9 mouse cellular contexts compared by ENCODE assay signal in genomic region chr11:59015052-59015451, GRCm38 (mm10). TPM values are rescaled to one million over a fixed set of nuclear protein-coding genes. Genes with fewer than 3 reads are reported as not detected.
DNase-seq lines count a peak whose midpoint lies in the region; ATAC-seq and TF ChIP-seq lines count a peak whose summit lies in the region.
"Had no signal": no experiment of that assay in that cellular context is flagged by ENCODE, and none has a peak within 500 bp of the region (broad histone marks: within the 10 kb centered on the region; RNA-seq: fewer than 3 reads in every experiment).

No protein-coding gene starts in this region.

- ATAC-seq in kidney, embryonic 16.5 days (ENCODE audit: low FRiP score, low TSS enrichment): 0 out of 2 replicates have a peak, but pooled peaks have one; percentile 39
- ATAC-seq in granulocyte monocyte progenitor cell, adult 5-6 weeks (replicated peaks; ENCODE audit: poor library complexity, severe bottlenecking): peak; percentile 76

- 34% methylated on average over 9 of the region's 9 CpGs for WGBS in kidney, embryonic 16.5 days

- TF ChIP-seq POLR2A in ES-Bruce4 (IDR thresholded peaks at IDR 0.05; ENCODE audit: insufficient read depth, low read length): no peak

- no peaks in the 10 kb centered on the region for H3K9me3 ChIP-seq in kidney, embryonic 16.5 days (ENCODE audit: low read length)
- no peaks in the 10 kb centered on the region for H3K9me3 ChIP-seq in ES-Bruce4 (replicated peaks; ENCODE audit: control insufficient read depth, insufficient read depth, low read length, poor library complexity, severe bottlenecking)
- H3K9me3 ChIP-seq: limb, embryonic 13.5 days had no signal

- no peak overlapping the region for H3K4me2 ChIP-seq in kidney, embryonic 16.5 days (replicated peaks; ENCODE audit: low read depth, low read length)
- H3K4me2 ChIP-seq: limb, embryonic 13.5 days had no signal

- H3K27ac ChIP-seq in kidney, embryonic 16.5 days (ENCODE audit: low read length): no peak overlapping the region
- no peak overlapping the region for H3K27ac ChIP-seq in ES-Bruce4 (ENCODE audit: insufficient read depth, low read length)
- H3K27ac ChIP-seq: limb, embryonic 13.5 days had no signal

- H3K27me3 ChIP-seq in kidney, embryonic 16.5 days (ENCODE audit: insufficient read depth, low read length): no peaks in the 10 kb centered on the region
- H3K27me3 ChIP-seq in ES-Bruce4 (ENCODE audit: control insufficient read depth, insufficient read depth, low read length, poor library complexity, severe bottlenecking): no peaks in the 10 kb centered on the region

- no peaks in the 10 kb centered on the region for H3K36me3 ChIP-seq in kidney, embryonic 16.5 days (ENCODE audit: insufficient read depth, low read length)
- no peaks in the 10 kb centered on the region for H3K36me3 ChIP-seq in ES-Bruce4 (ENCODE audit: control insufficient read depth, insufficient read depth, low read length, poor library complexity, severe bottlenecking)
- H3K36me3 ChIP-seq: limb, embryonic 13.5 days had no signal

- DNase-seq in kidney, adult 9 months: no peak
- peak; percentile 57 for DNase-seq in adrenal gland, adult 18-20 months (ENCODE audit: low spot score in 2 of 2)
- DNase-seq in lung, postnatal 10 days: peak; percentile 48
- peak; percentile 44 to 50 for DNase-seq in thymus, postnatal 36 days

- H3K4me1 ChIP-seq in kidney, embryonic 16.5 days (ENCODE audit: insufficient read depth, low read length): no peaks in the 10 kb centered on the region
- no peaks in the 10 kb centered on the region for H3K4me1 ChIP-seq in ES-Bruce4 (ENCODE audit: control insufficient read depth, insufficient read depth, low read length)
- H3K4me1 ChIP-seq: limb, embryonic 13.5 days had no signal

- no peak for TF ChIP-seq EP300 in ES-Bruce4 (IDR thresholded peaks at IDR 0.05; ENCODE audit: insufficient read depth, low read depth, low read length)

- no peak overlapping the region for H3K4me3 ChIP-seq in kidney, embryonic 16.5 days (ENCODE audit: low read length)
- no peak overlapping the region for H3K4me3 ChIP-seq in ES-Bruce4 (ENCODE audit: low read depth, low read length)
- H3K4me3 ChIP-seq: erythroblast, embryonic 14.5 days; limb, embryonic 13.5 days had no signal

- TF ChIP-seq CTCF in ES-Bruce4 (IDR thresholded peaks at IDR 0.05; ENCODE audit: low read depth, low read length): peak; percentile 73

- H3K9ac ChIP-seq in kidney, embryonic 16.5 days (replicated peaks; ENCODE audit: low read length): no peak overlapping the region
- H3K9ac ChIP-seq in ES-Bruce4 (ENCODE audit: low read depth, poor library complexity, severe bottlenecking): no peak overlapping the region
- H3K9ac ChIP-seq: limb, embryonic 13.5 days had no signal

RNA-seq across cellular contexts. Expression of gene Trim11, which starts 37.2 kb away (rescaled TPM):
- polyA plus RNA-seq in kidney, embryonic 16.5 days (2015; fragmentation: Nextera tagmentation; extraction: Ambion mirVana): 22.9 and 25.9 TPM in 2 replicates
- polyA plus RNA-seq in ES-Bruce4 (2011; ENCODE audit: insufficient read depth, insufficient read length, low read depth, missing spikeins): 22.5 and 25.6 TPM in 2 replicates
- 10 to 100 TPM; 22.0 to 27.1 TPM for total RNA-seq in adrenal gland, adult 18-20 months (2021)
- 29.0 and 32.3 TPM in 2 replicates for total RNA-seq in granulocyte monocyte progenitor cell, adult 5-6 weeks (2014; fragmentation: Nextera tagmentation)
- total RNA-seq in granulocyte monocyte progenitor cell, adult 5-6 weeks (2017): 29.1 and 30.5 TPM in 2 replicates
